Mouse (Mus musculus): Measurements from ENCODE around the gene Pter. TPM values are rescaled to one million over a fixed set of nuclear protein-coding genes. Genes with fewer than 3 reads are reported as not detected.

Gene Pter
- polyA plus RNA-seq, 1 experiment from 2014 or later, result 5.0 TPM

- no peak for ATAC-seq
These were observed 94.5 kb downstream of the Pter start for GRCm38 (mm10) chr2:13018382-13018781.

GRCm38 (mm10) chr2:13018861-13019260 lies 95.0 kb downstream of the Pter start:
- WGBS, result 67% methylated on average over 1 of the region's 1 CpGs
- no peaks in the 10 kb centered on the region for H3K9me3 ChIP-seq (replicated peaks; ENCODE audit: control insufficient read depth, low read length, poor library complexity, severe bottlenecking)
- no peaks in the 10 kb centered on the region for H3K4me1 ChIP-seq (ENCODE audit: control insufficient read depth, insufficient read depth, low read length)
- 0 out of 2 replicates have a peak, but pooled peaks cover under 1% of the 10 kb centered on the region for H3K27me3 ChIP-seq (ENCODE audit: control insufficient read depth, insufficient read depth, low read depth, low read length)
- H3K4me3 ChIP-seq (ENCODE audit: low read depth, low read length), result no peak overlapping the region
- no peak overlapping the region for H3K27ac ChIP-seq (ENCODE audit: low read length)
- no peak overlapping the region for H3K9ac ChIP-seq (ENCODE audit: low read depth, low read length)
- H3K36me3 ChIP-seq (ENCODE audit: control insufficient read depth, insufficient read depth, low read length), result no peaks in the 10 kb centered on the region
- no peak overlapping the region for H3K4me2 ChIP-seq (ENCODE audit: low read length)
- no peak for ATAC-seq

More at GRCm38 (mm10) chr2:13018382-13018781, 94.5 kb downstream of the Pter start:
- no peak overlapping the region for H3K9ac ChIP-seq (ENCODE audit: low read depth, low read length)
- no peak overlapping the region for H3K4me3 ChIP-seq (ENCODE audit: low read depth, low read length)
- H3K27ac ChIP-seq (ENCODE audit: low read length), result no peak overlapping the region
- H3K27me3 ChIP-seq (ENCODE audit: control insufficient read depth, insufficient read depth, low read depth, low read length), result peaks cover 4% of the 10 kb centered on the region; the same call in 1 of the 2 replicates
- WGBS, result 24% methylated on average over 5 of the region's 5 CpGs
- no peaks in the 10 kb centered on the region for H3K36me3 ChIP-seq (ENCODE audit: control insufficient read depth, insufficient read depth, low read length)
- no peaks in the 10 kb centered on the region for H3K4me1 ChIP-seq (ENCODE audit: control insufficient read depth, insufficient read depth, low read length)
- H3K4me2 ChIP-seq (ENCODE audit: low read length), result no peak overlapping the region
- no peaks in the 10 kb centered on the region for H3K9me3 ChIP-seq (replicated peaks; ENCODE audit: control insufficient read depth, low read length, poor library complexity, severe bottlenecking)

DNA sequence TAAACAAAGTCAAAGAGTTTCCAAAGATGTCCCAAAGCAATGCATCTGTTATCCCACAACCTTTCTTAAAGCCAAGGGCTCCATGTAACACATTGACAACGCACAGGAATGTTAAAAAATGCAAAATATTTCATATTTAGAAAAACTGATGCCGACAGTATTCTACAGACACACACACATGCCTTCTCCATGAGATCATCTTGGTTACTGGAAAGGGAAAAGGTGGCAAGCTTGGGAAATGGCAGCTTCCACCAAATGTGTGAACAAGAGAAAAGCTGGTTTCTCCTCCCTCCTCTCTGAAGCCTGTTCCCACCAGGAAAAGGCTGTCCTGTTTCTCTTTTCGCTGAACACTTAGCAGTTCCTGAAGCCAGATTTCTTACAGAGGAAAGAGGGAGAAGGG lies 114.9 kb downstream of the Pter start:
- Histone ChIP-seq H3K4me3 (ENCODE audit: low read depth, low read length) (no peak overlapping the region), H3K27ac (ENCODE audit: low read length) (no peak overlapping the region), H3K4me2 (ENCODE audit: low read length) (no peak overlapping the region), H3K9me3 (replicated peaks; ENCODE audit: control insufficient read depth, low read length, poor library complexity, severe bottlenecking) (no peaks in the 10 kb centered on the region), H3K4me1 (ENCODE audit: control insufficient read depth, insufficient read depth, low read length) (no peaks in the 10 kb centered on the region), H3K27me3 (ENCODE audit: control insufficient read depth, insufficient read depth, low read depth, low read length) (no peaks in the 10 kb centered on the region), H3K9ac (ENCODE audit: low read depth, low read length) (no peak overlapping the region), H3K36me3 (ENCODE audit: control insufficient read depth, insufficient read depth, low read length) (no peaks in the 10 kb centered on the region)
- ATAC-seq, result no peak
- 78% methylated on average over 3 of the region's 3 CpGs for WGBS

GRCm38 (mm10) chr2:13039785-13040184 lies 115.9 kb downstream of the Pter start:
- Histone ChIP-seq H3K36me3 (ENCODE audit: control insufficient read depth, insufficient read depth, low read length) (no peaks in the 10 kb centered on the region), H3K27me3 (ENCODE audit: control insufficient read depth, insufficient read depth, low read depth, low read length) (no peaks in the 10 kb centered on the region), H3K27ac (ENCODE audit: low read length) (no peak overlapping the region), H3K9me3 (replicated peaks; ENCODE audit: control insufficient read depth, low read length, poor library complexity, severe bottlenecking) (no peaks in the 10 kb centered on the region), H3K4me1 (ENCODE audit: control insufficient read depth, insufficient read depth, low read length) (no peaks in the 10 kb centered on the region), H3K4me2 (ENCODE audit: low read length) (no peak overlapping the region), H3K4me3 (ENCODE audit: low read depth, low read length) (no peak overlapping the region), H3K9ac (ENCODE audit: low read depth, low read length) (no peak overlapping the region)
- ATAC-seq, result no peak
- whole genome bisulfite sequencing, result 96% methylated on average over 4 of the region's 4 CpGs

DNA sequence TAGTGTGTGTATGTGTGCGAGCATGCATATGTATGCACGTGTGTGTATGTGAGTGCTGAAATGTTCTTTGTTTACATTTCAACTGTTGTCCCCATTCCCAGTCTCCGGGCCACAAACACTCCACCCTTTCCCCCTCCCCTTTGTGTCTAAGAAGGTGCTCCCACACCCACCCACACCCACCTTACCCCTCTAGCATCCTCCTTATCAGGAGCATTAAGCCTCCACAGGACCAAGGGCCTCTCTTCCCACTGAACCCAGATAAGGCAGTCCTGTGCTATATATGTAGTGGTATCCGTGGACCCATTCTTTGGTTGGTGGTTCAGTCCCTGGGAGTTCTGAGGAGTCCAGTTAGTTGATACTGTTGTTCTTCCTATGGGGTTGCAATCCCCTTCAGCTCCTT lies 120.7 kb downstream of the Pter start:
- 93% methylated on average over 4 of the region's 4 CpGs for WGBS
- Histone ChIP-seq H3K9ac (ENCODE audit: low read depth, low read length) (no peak overlapping the region), H3K27ac (ENCODE audit: low read length) (no peak overlapping the region), H3K36me3 (ENCODE audit: control insufficient read depth, insufficient read depth, low read length) (no peaks in the 10 kb centered on the region), H3K4me1 (ENCODE audit: control insufficient read depth, insufficient read depth, low read length) (no peaks in the 10 kb centered on the region), H3K27me3 (ENCODE audit: control insufficient read depth, insufficient read depth, low read depth, low read length) (no peaks in the 10 kb centered on the region), H3K4me3 (ENCODE audit: low read depth, low read length) (no peak overlapping the region), H3K9me3 (replicated peaks; ENCODE audit: control insufficient read depth, low read length, poor library complexity, severe bottlenecking) (no peaks in the 10 kb centered on the region), H3K4me2 (ENCODE audit: low read length) (no peak overlapping the region)
- ATAC-seq, result no peak

GRCm38 (mm10) chr2:13048649-13049048 lies 124.8 kb downstream of the Pter start:
- Histone ChIP-seq H3K9me3 (replicated peaks; ENCODE audit: control insufficient read depth, low read length, poor library complexity, severe bottlenecking) (no peaks in the 10 kb centered on the region), H3K36me3 (ENCODE audit: control insufficient read depth, insufficient read depth, low read length) (no peaks in the 10 kb centered on the region), H3K27ac (ENCODE audit: low read length) (no peak overlapping the region), H3K9ac (ENCODE audit: low read depth, low read length) (no peak overlapping the region), H3K4me3 (ENCODE audit: low read depth, low read length) (no peak overlapping the region), H3K4me2 (ENCODE audit: low read length) (no peak overlapping the region), H3K4me1 (ENCODE audit: control insufficient read depth, insufficient read depth, low read length) (no peaks in the 10 kb centered on the region), H3K27me3 (ENCODE audit: control insufficient read depth, insufficient read depth, low read depth, low read length) (no peaks in the 10 kb centered on the region)
- WGBS, result 90% methylated on average over 6 of the region's 6 CpGs
- ATAC-seq, result no peak

Other genes starting within 250 kb of the Pter start
- 1.8 and 2.2 TPM in 2 replicates for gene C1ql3, start 87.8 kb downstream of the Pter start, polyA plus RNA-seq (2015; fragmentation: Nextera tagmentation; extraction: Ambion mirVana)